Mouse (Mus musculus): ENCODE data around the gene Hist1h4n. TPM values are rescaled to one million over a fixed set of nuclear protein-coding genes. Genes with fewer than 3 reads are reported as not detected.
"Not testable (repeated sequence)": the region's sequence is repeated elsewhere in the genome, so short reads cannot be mapped to it uniquely, and the experiment has no call there.

Hist1h4n gene
- polyA plus RNA-seq, 2 experiments, result 15.6 to 30.3 TPM

- peak within 1 kb of the TSS; percentile 37 for H3K4me3 ChIP-seq (replicated peaks; ENCODE audit: low read length)
- peaks cover 27% of the 10 kb centered on the region for H3K4me1 ChIP-seq (ENCODE audit: control insufficient read depth, insufficient read depth, low read length)
- peak; percentile 40; the same call in 1 of the 2 replicates for TF ChIP-seq POLR2A (IDR thresholded peaks at IDR 0.05; ENCODE audit: borderline replicate concordance, extremely low read depth, insufficient read depth, insufficient read length)
- peak within 1 kb of the TSS; percentile 85 for H3K27ac ChIP-seq (replicated peaks; ENCODE audit: low read depth, low read length)
- not testable (repeated sequence) for H3K9me3 ChIP-seq (ENCODE audit: control insufficient read depth, low read length); H3K27me3 ChIP-seq (ENCODE audit: control insufficient read depth, insufficient read depth, low read length); H3K36me3 ChIP-seq (ENCODE audit: control insufficient read depth, insufficient read depth, low read length)
- peak within 1 kb of the TSS; percentile 50 for H3K4me2 ChIP-seq (replicated peaks; ENCODE audit: low read depth, low read length, severe bottlenecking)
- DNase-seq (ENCODE audit: low spot score) (peak; percentile 99), ATAC-seq (ENCODE audit: low FRiP score, low read depth) (peak; percentile 91)
- H3K9ac ChIP-seq (ENCODE audit: low read depth, low read length, severe bottlenecking), result peak within 1 kb of the TSS; percentile 52
- WGBS, result under 1% methylated on average over 29 of the region's 63 CpGs
These were observed 44.9 kb downstream of the Hist1h4n start, which contains the start of the genes Hist1h2an and Hist1h2bp for GRCm38 (mm10) chr13:21786899-21787629. Gene Hist1h2an, minus strand, starts transcription at chr13:21787218. Gene Hist1h2bp, plus strand, starts transcription at chr13:21787461.

- TF ChIP-seq POLR2A (IDR thresholded peaks at IDR 0.05; ENCODE audit: borderline replicate concordance, extremely low read depth, insufficient read depth, insufficient read length), result peak; percentile 72; the same call in 1 of the 2 replicates
These were observed 45.7 kb downstream of the Hist1h4n start for GRCm38 (mm10) chr13:21786189-21786898.

GRCm38 (mm10) chr13:21784311-21784710, 47.7 kb downstream of the Hist1h4n start:
- 27% methylated on average over 6 of the region's 6 CpGs for WGBS
- ATAC-seq (ENCODE audit: low FRiP score, low read depth) (no peak), DNase-seq (ENCODE audit: low spot score) (no peak)
- no peaks in the 10 kb centered on the region for H3K27me3 ChIP-seq (ENCODE audit: control insufficient read depth, insufficient read depth, low read length)
- H3K27ac ChIP-seq (replicated peaks; ENCODE audit: low read depth, low read length), result peak overlapping the region; percentile 93
- H3K4me2 ChIP-seq (replicated peaks; ENCODE audit: low read depth, low read length, severe bottlenecking), result peak overlapping the region; percentile 72
- H3K9me3 ChIP-seq (ENCODE audit: control insufficient read depth, low read length), result no peaks in the 10 kb centered on the region
- peak overlapping the region; percentile 52 for H3K9ac ChIP-seq (ENCODE audit: low read depth, low read length, severe bottlenecking)
- H3K4me3 ChIP-seq (replicated peaks; ENCODE audit: low read length), result peak overlapping the region; percentile 36; the same call in 1 of the 2 replicates
- peaks cover 20% of the 10 kb centered on the region for H3K4me1 ChIP-seq (ENCODE audit: control insufficient read depth, insufficient read depth, low read length)
- no peak for TF ChIP-seq POLR2A (IDR thresholded peaks at IDR 0.05; ENCODE audit: borderline replicate concordance, extremely low read depth, insufficient read depth, insufficient read length)
- H3K36me3 ChIP-seq (ENCODE audit: control insufficient read depth, insufficient read depth, low read length), result no peaks in the 10 kb centered on the region

More at GRCm38 (mm10) chr13:21786189-21786898, 45.7 kb downstream of the Hist1h4n start:
- no peaks in the 10 kb centered on the region for H3K36me3 ChIP-seq (ENCODE audit: control insufficient read depth, insufficient read depth, low read length)
- ATAC-seq (ENCODE audit: low FRiP score, low read depth) (no peak), DNase-seq (ENCODE audit: low spot score) (peak; percentile 50)
- peak overlapping the region; percentile 37 for H3K4me3 ChIP-seq (replicated peaks; ENCODE audit: low read length)
- H3K27ac ChIP-seq (replicated peaks; ENCODE audit: low read depth, low read length), result peak overlapping the region; percentile 85
- H3K27me3 ChIP-seq (ENCODE audit: control insufficient read depth, insufficient read depth, low read length), result no peaks in the 10 kb centered on the region
- peak overlapping the region; percentile 50 for H3K4me2 ChIP-seq (replicated peaks; ENCODE audit: low read depth, low read length, severe bottlenecking)
- H3K4me1 ChIP-seq (ENCODE audit: control insufficient read depth, insufficient read depth, low read length), result peaks cover 27% of the 10 kb centered on the region
- no peaks in the 10 kb centered on the region for H3K9me3 ChIP-seq (ENCODE audit: control insufficient read depth, low read length)
- 11% methylated on average over 8 of the region's 8 CpGs for WGBS
- peak overlapping the region; percentile 52 for H3K9ac ChIP-seq (ENCODE audit: low read depth, low read length, severe bottlenecking)

- Histone ChIP-seq H3K9me3 (ENCODE audit: control insufficient read depth, low read length) (no peaks in the 10 kb centered on the region), H3K27me3 (ENCODE audit: control insufficient read depth, insufficient read depth, low read length) (no peaks in the 10 kb centered on the region), H3K36me3 (ENCODE audit: control insufficient read depth, insufficient read depth, low read length) (no peaks in the 10 kb centered on the region), H3K9ac (ENCODE audit: low read depth, low read length, severe bottlenecking) (peak overlapping the region; percentile 52), H3K27ac (replicated peaks; ENCODE audit: low read depth, low read length) (peak overlapping the region; percentile 93), H3K4me1 (ENCODE audit: control insufficient read depth, insufficient read depth, low read length) (peaks cover 20% of the 10 kb centered on the region), H3K4me2 (replicated peaks; ENCODE audit: low read depth, low read length, severe bottlenecking) (peak overlapping the region; percentile 72), H3K4me3 (replicated peaks; ENCODE audit: low read length) (peak overlapping the region; percentile 36)
- WGBS, result 2% methylated on average over 9 of the region's 9 CpGs
- no peak for TF ChIP-seq POLR2A (IDR thresholded peaks at IDR 0.05; ENCODE audit: borderline replicate concordance, extremely low read depth, insufficient read depth, insufficient read length)
- DNase-seq (ENCODE audit: low spot score) (peak; percentile 72), ATAC-seq (ENCODE audit: low FRiP score, low read depth) (no peak)
These were observed 48.2 kb downstream of the Hist1h4n start for GRCm38 (mm10) chr13:21783734-21784161.

- TF ChIP-seq POLR2A (IDR thresholded peaks at IDR 0.05; ENCODE audit: borderline replicate concordance, extremely low read depth, insufficient read depth, insufficient read length), result 0 out of 2 replicates have a peak, but pooled peaks have one; percentile 29
- Histone ChIP-seq H3K9me3 (ENCODE audit: control insufficient read depth, low read length) (no peaks in the 10 kb centered on the region), H3K27ac (replicated peaks; ENCODE audit: low read depth, low read length) (peak within 1 kb of the TSS; percentile 93), H3K36me3 (ENCODE audit: control insufficient read depth, insufficient read depth, low read length) (no peaks in the 10 kb centered on the region), H3K27me3 (ENCODE audit: control insufficient read depth, insufficient read depth, low read length) (no peaks in the 10 kb centered on the region), H3K4me3 (replicated peaks; ENCODE audit: low read length) (peak within 1 kb of the TSS; percentile 36), H3K4me2 (replicated peaks; ENCODE audit: low read depth, low read length, severe bottlenecking) (peak within 1 kb of the TSS; percentile 72), H3K4me1 (ENCODE audit: control insufficient read depth, insufficient read depth, low read length) (peaks cover 21% of the 10 kb centered on the region), H3K9ac (ENCODE audit: low read depth, low read length, severe bottlenecking) (peak within 1 kb of the TSS; percentile 60)
- WGBS, result 1% methylated on average over 13 of the region's 20 CpGs
- ATAC-seq (ENCODE audit: low FRiP score, low read depth), result peak; percentile 76
- peak; percentile 97 for DNase-seq (ENCODE audit: low spot score)
These were observed 48.8 kb downstream of the Hist1h4n start, which contains the start of gene Hist1h3i for GRCm38 (mm10) chr13:21783255-21783617. Gene Hist1h3i, minus strand, starts transcription at chr13:21783370.
